Mouse (Mus musculus) kidney, adult 2 months (tissue): ENCODE measurements at regions not wholly inside any gene's neighbourhood (a gene's known extent, or its start where the extent isn't known, plus 50 kb on each side); places are given as distances from the start of the nearest gene placed in this dataset.

ENCODE experiments used
- DNase-seq: peaks from one replicate; pipeline ENCODE4 v3.0.0; 2021
- H3K27ac ChIP-seq: fragments of 200-500 bp; 2 replicates; pipeline ENCODE4 v1.5.1; 2012; ENCODE audit warnings: low read depth, low read length, control low read depth, inconsistent platforms; ENCODE audit not compliant: insufficient read depth
- H3K27me3 ChIP-seq: fragments of 200-500 bp; replicated peaks from 2 replicates; pipeline ENCODE4 v1.6.1; 2012; ENCODE audit warnings: mild to moderate bottlenecking, moderate library complexity, low read length, inconsistent platforms; ENCODE audit not compliant: control insufficient read depth, insufficient read depth
- H3K36me3 ChIP-seq: fragments of 200-500 bp; 2 replicates; pipeline ENCODE4 v1.6.1; 2012; ENCODE audit warnings: mild to moderate bottlenecking, moderate library complexity, low read length, inconsistent platforms; ENCODE audit not compliant: control insufficient read depth, insufficient read depth
- H3K4me1 ChIP-seq: fragments of 200-500 bp; 2 replicates; pipeline ENCODE4 v1.6.1; 2011; ENCODE audit warnings: low read length; ENCODE audit not compliant: control insufficient read depth, insufficient read depth
- H3K4me3 ChIP-seq: fragments of 200-500 bp; 2 replicates; pipeline ENCODE4 v1.5.1; 2011; ENCODE audit warnings: mild to moderate bottlenecking, low read depth, low read length, control low read depth; ENCODE audit not compliant: insufficient read depth
- CTCF ChIP-seq: fragments of 200-500 bp; conservative IDR thresholded peaks from 2 replicates; pipeline ENCODE4 v1.5.1; 2011; ENCODE audit warnings: low read depth, mild to moderate bottlenecking, control low read depth, low read length, moderate library complexity, mixed read lengths; ENCODE audit not compliant: insufficient read depth, insufficient read length
- POLR2A ChIP-seq: fragments of 200-500 bp; IDR thresholded peaks from one replicate; pipeline ENCODE4 v1.6.1; 2011; ENCODE audit warnings: low read depth, low read length, control low read depth
- WGBS: fragments of 180-500 bp; shearing (Covaris S2); methylation state at CpG from one replicate; pipeline ENCODE4 v1.1.7; 2018; 5-methylcytosine and 5-hydroxymethylcytosine counted together

DNA sequence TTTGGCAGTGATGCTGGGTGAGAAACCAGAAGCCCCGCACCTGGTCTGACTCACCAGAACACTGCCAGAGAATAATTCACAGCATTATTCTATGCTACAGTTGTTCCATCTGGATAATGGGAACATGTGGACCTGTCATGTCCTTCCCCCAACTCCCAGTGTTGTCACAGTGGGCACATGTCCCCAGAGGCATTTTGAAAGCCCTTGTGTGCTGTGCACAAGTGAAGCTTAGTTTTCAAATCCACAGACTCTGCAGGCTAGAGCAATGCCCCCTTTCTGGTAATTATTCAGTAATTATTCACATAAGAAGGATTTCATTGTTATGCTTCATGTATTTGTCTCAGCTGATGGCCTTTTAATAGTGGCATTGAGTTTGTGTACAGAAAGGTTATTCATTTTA, 146.7 kb downstream of the Slc4a3 start:
- H3K4me1 ChIP-seq: no peaks in the 10 kb centered on the region
- no peaks in the 10 kb centered on the region for H3K27me3 ChIP-seq
- no peak for DNase-seq
- H3K27ac ChIP-seq: no peak overlapping the region
- no peaks in the 10 kb centered on the region for H3K36me3 ChIP-seq
- TF ChIP-seq CTCF (no peak), POLR2A (no peak)
- no peak overlapping the region for H3K4me3 ChIP-seq
- WGBS: 86% methylated on average over 1 of the region's 1 CpGs

- Histone ChIP-seq H3K36me3 (no peaks in the 10 kb centered on the region), H3K27me3 (no peaks in the 10 kb centered on the region), H3K4me1 (no peaks in the 10 kb centered on the region), H3K27ac (no peak overlapping the region), H3K4me3 (no peak overlapping the region)
- no peak for DNase-seq
- no peak for TF ChIP-seq CTCF
- TF ChIP-seq POLR2A: no peak
- 31% methylated on average over 12 of the region's 12 CpGs for WGBS
Observed at GRCm38 (mm10) chr1:75693231-75693914, 147.3 kb downstream of the Slc4a3 start.

DNA sequence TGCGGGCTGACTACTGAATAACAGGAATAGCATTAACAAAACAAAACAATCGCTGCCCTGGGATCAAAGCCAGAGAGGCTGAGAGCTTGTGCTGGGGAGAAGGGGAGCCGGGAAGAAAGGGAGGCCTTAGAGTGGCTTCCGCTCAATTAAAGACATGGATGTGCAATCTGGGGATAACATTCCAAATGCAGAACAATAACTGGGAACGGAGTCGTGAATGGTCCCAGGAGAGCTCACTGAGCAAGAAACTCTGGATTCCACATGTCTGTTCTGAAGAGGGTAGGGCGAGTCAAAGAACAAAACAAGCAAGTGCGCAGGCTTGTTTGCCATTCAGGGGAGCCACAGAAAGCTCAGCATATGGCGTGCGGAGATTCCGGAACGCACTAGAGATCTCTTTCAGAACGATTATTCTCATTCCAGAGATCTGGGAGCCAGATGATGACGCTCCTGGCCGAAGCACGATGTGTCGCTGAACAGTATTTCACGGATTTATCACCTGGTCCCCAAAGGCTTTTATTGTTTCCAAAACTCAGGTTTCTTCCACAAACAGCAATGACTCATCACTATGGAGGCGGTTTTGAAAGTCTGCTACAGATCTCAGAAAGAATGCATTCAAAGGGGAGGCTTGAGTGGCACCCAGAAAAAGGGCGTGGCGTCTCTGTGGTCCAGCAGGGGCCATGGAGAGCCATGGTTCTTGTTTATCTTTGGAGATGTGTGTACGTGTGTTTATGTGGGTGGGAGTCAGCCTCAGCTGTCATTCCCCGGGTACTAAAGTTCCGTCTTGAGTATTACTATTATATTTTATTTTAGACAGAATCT, 159.0 kb downstream of the Slc4a3 start:
- no peak overlapping the region for H3K4me3 ChIP-seq
- no peaks in the 10 kb centered on the region for H3K36me3 ChIP-seq
- no peak overlapping the region for H3K27ac ChIP-seq

GRCm38 (mm10) chr1:75706126-75706525, 160.1 kb downstream of the Slc4a3 start:
- no peaks in the 10 kb centered on the region for H3K36me3 ChIP-seq
- no peak for DNase-seq
- no peak overlapping the region for H3K4me3 ChIP-seq
- H3K27me3 ChIP-seq: no peaks in the 10 kb centered on the region
- H3K4me1 ChIP-seq: no peaks in the 10 kb centered on the region
- TF ChIP-seq CTCF: no peak
- TF ChIP-seq POLR2A: no peak
- H3K27ac ChIP-seq: no peak overlapping the region
- WGBS: 44% methylated on average over 9 of the region's 9 CpGs

More for the DNA sequence above, 159.0 kb downstream of the Slc4a3 start:
- no peaks in the 10 kb centered on the region for H3K27me3 ChIP-seq
- WGBS: 31% methylated on average over 24 of the region's 24 CpGs
- no peaks in the 10 kb centered on the region for H3K4me1 ChIP-seq
- no peak for DNase-seq
- no peak for TF ChIP-seq POLR2A
- no peak for TF ChIP-seq CTCF

DNA sequence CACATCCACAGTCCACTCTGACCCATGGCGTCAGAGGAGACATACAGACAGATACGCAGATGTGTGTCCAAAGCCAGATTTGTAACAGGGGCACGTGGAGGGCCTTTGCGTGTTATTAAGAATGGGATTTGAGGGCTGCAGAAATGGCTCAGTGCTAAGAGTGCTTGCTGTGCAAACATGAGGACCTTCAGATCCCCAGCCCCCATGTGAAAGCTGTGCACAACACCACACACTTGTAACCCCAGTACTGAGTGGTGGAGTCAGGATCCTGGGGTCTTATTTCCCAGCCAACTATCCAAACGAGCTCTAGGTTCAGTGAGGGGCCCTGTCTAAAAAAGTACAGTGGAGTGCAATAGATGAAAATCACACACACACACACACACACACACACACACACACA, 177.4 kb downstream of the Slc4a3 start:
- WGBS: 91% methylated on average over 5 of the region's 5 CpGs
- TF ChIP-seq CTCF (no peak), POLR2A (no peak)
- DNase-seq: no peak

DNA sequence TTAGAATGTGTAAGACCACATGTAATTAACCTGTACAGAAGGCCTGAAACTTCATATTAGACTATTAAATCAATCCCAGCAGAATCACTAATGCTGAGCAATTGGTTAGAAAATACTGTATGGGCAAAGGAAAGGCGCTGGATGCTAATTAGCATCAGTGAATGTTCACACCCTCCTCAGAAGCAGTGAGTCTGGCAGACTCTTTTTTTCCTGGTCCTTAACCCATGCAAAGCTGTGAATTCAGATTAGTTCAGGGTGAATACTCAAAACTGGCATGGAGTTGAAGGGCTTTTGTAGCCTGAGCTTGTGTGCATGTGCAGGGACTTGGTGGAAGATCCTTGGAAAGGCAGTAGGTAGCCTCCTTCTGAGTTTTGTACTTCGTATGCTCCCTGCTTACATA, 179.3 kb downstream of the Slc4a3 start:
- no peak overlapping the region for H3K27ac ChIP-seq
- no peaks in the 10 kb centered on the region for H3K27me3 ChIP-seq
- no peak for TF ChIP-seq CTCF
- TF ChIP-seq POLR2A: no peak
- no peak for DNase-seq
- no peak overlapping the region for H3K4me3 ChIP-seq
- no peaks in the 10 kb centered on the region for H3K4me1 ChIP-seq
- no peaks in the 10 kb centered on the region for H3K36me3 ChIP-seq
- WGBS: 77% methylated on average over 2 of the region's 2 CpGs

More for the DNA sequence above, 177.4 kb downstream of the Slc4a3 start:
- H3K4me1 ChIP-seq: no peaks in the 10 kb centered on the region
- no peak overlapping the region for H3K27ac ChIP-seq
- no peaks in the 10 kb centered on the region for H3K36me3 ChIP-seq
- no peak overlapping the region for H3K4me3 ChIP-seq
- H3K27me3 ChIP-seq: no peaks in the 10 kb centered on the region

DNA sequence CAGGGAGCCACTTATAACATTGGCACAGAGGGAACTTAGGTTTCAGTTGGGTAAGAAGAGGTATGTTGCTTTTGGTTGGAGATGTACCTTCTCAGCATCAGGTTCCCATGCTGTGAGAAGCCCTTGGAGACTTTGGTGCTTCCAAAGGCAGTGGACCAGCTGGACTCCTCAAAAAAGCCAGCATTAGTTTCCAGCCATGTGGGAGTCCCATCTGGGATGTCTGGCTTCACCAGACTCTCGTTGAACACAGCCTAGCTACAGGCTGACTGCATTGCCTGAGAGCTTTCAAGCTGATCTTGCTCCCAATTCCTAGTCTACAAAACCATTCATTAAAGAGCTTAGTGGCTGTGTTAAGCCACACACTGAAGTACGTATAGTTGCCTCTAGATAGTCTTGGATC, 182.8 kb downstream of the Slc4a3 start:
- Histone ChIP-seq H3K4me1 (no peaks in the 10 kb centered on the region), H3K27ac (no peak overlapping the region), H3K36me3 (no peaks in the 10 kb centered on the region), H3K4me3 (no peak overlapping the region), H3K27me3 (no peaks in the 10 kb centered on the region; the same call in 1 of the 2 replicates)
- no peak for DNase-seq
- TF ChIP-seq POLR2A (no peak), CTCF (no peak)
- WGBS: 67% methylated on average over 2 of the region's 2 CpGs
